Mouse (Mus musculus) hindbrain, embryonic 15.5 days (tissue): ENCODE measurements at regions not wholly inside any gene's neighbourhood (a gene's known extent, or its start where the extent isn't known, plus 50 kb on each side); places are given as distances from the start of the nearest gene placed in this dataset.

Source experiments
- ATAC-seq: fragments of 200-750 bp; cut with Nextera tagmentation; 2 replicates; pipeline ENCODE4 v1.8.0; 2017; ENCODE audit warnings: low read depth, moderate number of reproducible peaks, moderate TSS enrichment; ENCODE audit not compliant: low FRiP score
- H3K27ac ChIP-seq: fragments of 300-500 bp; sonication (generic); replicated peaks from 2 replicates; pipeline ENCODE4 v1.5.1; 2015; ENCODE audit warnings: mild to moderate bottlenecking, inconsistent platforms
- H3K27me3 ChIP-seq: fragments of 300-500 bp; sonication (generic); 2 replicates; pipeline ENCODE4 v1.6.1; 2015; ENCODE audit warnings: control low read depth, inconsistent platforms
- H3K36me3 ChIP-seq: fragments of 300-500 bp; sonication (generic); 2 replicates; pipeline ENCODE4 v1.6.1; 2015; ENCODE audit warnings: control low read depth, inconsistent platforms
- H3K4me1 ChIP-seq: fragments of 300-500 bp; sonication (generic); replicated peaks from 2 replicates; pipeline ENCODE4 v1.6.1; 2015; ENCODE audit warnings: control low read depth, inconsistent platforms
- H3K4me2 ChIP-seq: fragments of 300-500 bp; sonication (generic); 2 replicates; pipeline ENCODE4 v1.6.1; 2015; ENCODE audit warnings: moderate library complexity, mild to moderate bottlenecking, inconsistent platforms
- H3K4me3 ChIP-seq: fragments of 300-500 bp; sonication (generic); 2 replicates; pipeline ENCODE4 v1.5.1; 2015; ENCODE audit warnings: mild to moderate bottlenecking, inconsistent platforms
- H3K9ac ChIP-seq: fragments of 300-500 bp; sonication (generic); 2 replicates; pipeline ENCODE4 v1.6.1; 2015; ENCODE audit warnings: inconsistent platforms
- H3K9me3 ChIP-seq: fragments of 300-500 bp; sonication (generic); 2 replicates; pipeline ENCODE4 v1.6.1; 2016; ENCODE audit warnings: control low read depth, inconsistent platforms
- WGBS: fragments of 180-500 bp; shearing (Covaris S2); methylation state at CpG from one replicate; pipeline ENCODE4 v1.1.7; 2015; 5-methylcytosine and 5-hydroxymethylcytosine counted together

- Histone ChIP-seq H3K4me3 (no peak overlapping the region), H3K9me3 (no peaks in the 10 kb centered on the region), H3K27ac (no peak overlapping the region), H3K4me1 (no peaks in the 10 kb centered on the region), H3K4me2 (no peak overlapping the region), H3K27me3 (no peaks in the 10 kb centered on the region), H3K9ac (no peak overlapping the region), H3K36me3 (no peaks in the 10 kb centered on the region)
- WGBS: 86% methylated on average over 2 of the region's 2 CpGs
- ATAC-seq: no peak
Observed at GRCm38 (mm10) chr1:73200112-73200511, 184.4 kb upstream of the Tnp1 start.

GRCm38 (mm10) chr1:73190832-73191231 lies 175.1 kb upstream of the Tnp1 start:
- Histone ChIP-seq H3K4me2 (no peak overlapping the region), H3K9me3 (no peaks in the 10 kb centered on the region), H3K36me3 (no peaks in the 10 kb centered on the region), H3K27me3 (no peaks in the 10 kb centered on the region), H3K27ac (no peak overlapping the region), H3K4me1 (no peaks in the 10 kb centered on the region), H3K9ac (no peak overlapping the region), H3K4me3 (no peak overlapping the region)
- WGBS: 86% methylated on average over 5 of the region's 5 CpGs
- ATAC-seq: no peak

GRCm38 (mm10) chr1:73188796-73189195 lies 173.1 kb upstream of the Tnp1 start:
- Histone ChIP-seq H3K4me3 (no peak overlapping the region), H3K9me3 (no peaks in the 10 kb centered on the region), H3K27me3 (no peaks in the 10 kb centered on the region), H3K36me3 (no peaks in the 10 kb centered on the region), H3K9ac (no peak overlapping the region), H3K27ac (no peak overlapping the region), H3K4me2 (no peak overlapping the region), H3K4me1 (no peaks in the 10 kb centered on the region)
- 60% methylated on average over 2 of the region's 2 CpGs for WGBS
- no peak for ATAC-seq

GRCm38 (mm10) chr1:73184477-73184876 lies 168.8 kb upstream of the Tnp1 start:
- Histone ChIP-seq H3K4me3 (no peak overlapping the region), H3K9me3 (no peaks in the 10 kb centered on the region), H3K4me2 (no peak overlapping the region), H3K9ac (no peak overlapping the region), H3K27ac (no peak overlapping the region), H3K36me3 (no peaks in the 10 kb centered on the region), H3K4me1 (no peaks in the 10 kb centered on the region), H3K27me3 (no peaks in the 10 kb centered on the region)
- ATAC-seq: no peak
- WGBS: 89% methylated on average over 6 of the region's 6 CpGs

- H3K4me1 ChIP-seq: no peaks in the 10 kb centered on the region
- no peaks in the 10 kb centered on the region for H3K36me3 ChIP-seq
- 68% methylated on average over 3 of the region's 3 CpGs for WGBS
- no peaks in the 10 kb centered on the region for H3K9me3 ChIP-seq
- H3K27ac ChIP-seq: no peak overlapping the region
- H3K27me3 ChIP-seq: no peaks in the 10 kb centered on the region
- H3K4me2 ChIP-seq: no peak overlapping the region
- H3K4me3 ChIP-seq: no peak overlapping the region
- no peak overlapping the region for H3K9ac ChIP-seq
- no peak for ATAC-seq
Observed at GRCm38 (mm10) chr1:73178810-73179209, 163.1 kb upstream of the Tnp1 start.

GRCm38 (mm10) chr1:73177076-73177475 lies 161.4 kb upstream of the Tnp1 start:
- Histone ChIP-seq H3K27ac (no peak overlapping the region), H3K4me1 (no peaks in the 10 kb centered on the region), H3K27me3 (no peaks in the 10 kb centered on the region), H3K4me3 (no peak overlapping the region), H3K9ac (no peak overlapping the region), H3K36me3 (no peaks in the 10 kb centered on the region), H3K4me2 (no peak overlapping the region), H3K9me3 (no peaks in the 10 kb centered on the region)
- ATAC-seq: no peak
- WGBS: 97% methylated on average over 3 of the region's 3 CpGs

GRCm38 (mm10) chr1:73170668-73171008 lies 154.9 kb upstream of the Tnp1 start:
- no peak overlapping the region for H3K9ac ChIP-seq
- H3K4me3 ChIP-seq: no peak overlapping the region
- no peaks in the 10 kb centered on the region for H3K9me3 ChIP-seq
- WGBS: 64% methylated on average over 3 of the region's 3 CpGs
- ATAC-seq: no peak
- H3K4me2 ChIP-seq: no peak overlapping the region
- H3K4me1 ChIP-seq: peaks cover 12% of the 10 kb centered on the region
- H3K36me3 ChIP-seq: no peaks in the 10 kb centered on the region
- no peaks in the 10 kb centered on the region for H3K27me3 ChIP-seq
- no peak overlapping the region for H3K27ac ChIP-seq

GRCm38 (mm10) chr1:73169929-73170667 lies 154.4 kb upstream of the Tnp1 start:
- peak; percentile 51; the same call in 1 of the 2 replicates for ATAC-seq
- no peak overlapping the region for H3K27ac ChIP-seq

GRCm38 (mm10) chr1:73169077-73169869 lies 153.6 kb upstream of the Tnp1 start:
- Histone ChIP-seq H3K4me1 (peaks cover 12% of the 10 kb centered on the region), H3K9me3 (no peaks in the 10 kb centered on the region), H3K27me3 (no peaks in the 10 kb centered on the region), H3K4me3 (no peak overlapping the region), H3K4me2 (no peak overlapping the region), H3K36me3 (no peaks in the 10 kb centered on the region), H3K27ac (0 out of 2 replicates have a peak overlapping the region, but pooled peaks have one; percentile 3), H3K9ac (no peak overlapping the region)
- 17% methylated on average over 10 of the region's 10 CpGs for WGBS
- peak; percentile 81 for ATAC-seq

More at GRCm38 (mm10) chr1:73169929-73170667, 154.4 kb upstream of the Tnp1 start:
- 27% methylated on average over 6 of the region's 6 CpGs for WGBS
- Histone ChIP-seq H3K36me3 (no peaks in the 10 kb centered on the region), H3K4me1 (peaks cover 12% of the 10 kb centered on the region), H3K27me3 (no peaks in the 10 kb centered on the region), H3K9me3 (no peaks in the 10 kb centered on the region), H3K4me3 (no peak overlapping the region), H3K9ac (no peak overlapping the region), H3K4me2 (no peak overlapping the region)

- no peak overlapping the region for H3K4me2 ChIP-seq
- H3K4me3 ChIP-seq: no peak overlapping the region
- H3K27me3 ChIP-seq: no peaks in the 10 kb centered on the region
- H3K27ac ChIP-seq: no peak overlapping the region
- no peaks in the 10 kb centered on the region for H3K4me1 ChIP-seq
- WGBS: 95% methylated on average over 3 of the region's 3 CpGs
- H3K9ac ChIP-seq: no peak overlapping the region
- no peaks in the 10 kb centered on the region for H3K36me3 ChIP-seq
- no peak for ATAC-seq
- H3K9me3 ChIP-seq: no peaks in the 10 kb centered on the region
Observed at GRCm38 (mm10) chr1:73160199-73160598, 144.5 kb upstream of the Tnp1 start.

GRCm38 (mm10) chr1:73159405-73159976 lies 143.8 kb upstream of the Tnp1 start:
- H3K4me2 ChIP-seq: no peak overlapping the region
- H3K4me1 ChIP-seq: no peaks in the 10 kb centered on the region
- ATAC-seq: no peak
- WGBS: 88% methylated on average over 7 of the region's 7 CpGs
- no peaks in the 10 kb centered on the region for H3K36me3 ChIP-seq
- H3K9ac ChIP-seq: no peak overlapping the region
- no peak overlapping the region for H3K4me3 ChIP-seq
- no peaks in the 10 kb centered on the region for H3K9me3 ChIP-seq
- no peak overlapping the region for H3K27ac ChIP-seq
- H3K27me3 ChIP-seq: no peaks in the 10 kb centered on the region

GRCm38 (mm10) chr1:73153438-73154097 lies 137.9 kb upstream of the Tnp1 start:
- no peaks in the 10 kb centered on the region for H3K36me3 ChIP-seq
- H3K4me3 ChIP-seq: no peak overlapping the region
- H3K27ac ChIP-seq: no peak overlapping the region
- H3K9me3 ChIP-seq: no peaks in the 10 kb centered on the region
- H3K4me1 ChIP-seq: no peaks in the 10 kb centered on the region
- no peak overlapping the region for H3K9ac ChIP-seq
- ATAC-seq: no peak
- 46% methylated on average over 9 of the region's 9 CpGs for WGBS
- H3K27me3 ChIP-seq: no peaks in the 10 kb centered on the region
- no peak overlapping the region for H3K4me2 ChIP-seq
